Mouse (Mus musculus): Measurements from ENCODE around the gene Copz2.
A peak's percentile ranks its signal among the peaks of the same experiment; 100 is the strongest.

Gene Copz2

DNA sequence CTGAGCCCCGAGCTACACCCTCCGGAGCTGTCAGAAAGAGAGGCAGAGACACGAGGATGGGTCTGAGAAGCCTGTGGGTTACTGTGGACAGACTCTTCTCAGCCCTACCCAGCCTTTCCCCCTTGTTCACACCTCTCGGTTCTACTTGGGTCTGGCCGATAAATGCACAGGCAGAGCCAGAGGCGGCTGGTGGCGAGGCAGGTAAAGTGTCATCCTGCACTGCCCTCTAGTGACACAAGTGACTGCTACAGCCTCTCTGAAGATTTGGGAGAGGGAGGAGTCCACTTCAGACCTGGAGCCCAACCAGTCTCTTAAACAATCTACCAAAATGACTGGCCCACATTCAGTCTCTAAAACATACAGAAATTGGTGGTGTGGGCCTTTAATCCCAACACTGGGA, 60.3 kb downstream of the Copz2 start:
- peak; percentile 66 to 71 for DNase-seq

Data from thymus, postnatal 36 days (tissue).